Mouse (Mus musculus) heart, postnatal 0 days (tissue): ENCODE measurements around the gene Cenpq. TPM values are rescaled to one million over a fixed set of nuclear protein-coding genes. Genes with fewer than 3 reads are reported as not detected.

Experiments
- ATAC-seq: fragments of 200-750 bp; cut with Nextera tagmentation; 2 replicates; pipeline ENCODE4 v1.8.0; 2017; ENCODE audit warnings: low read depth, moderate number of reproducible peaks, moderate library complexity; ENCODE audit not compliant: insufficient read depth
- DNase-seq: peaks from one replicate; pipeline ENCODE4 v3.0.0-alpha.2; 2016; ENCODE audit warnings: low spot score
- H3K27ac ChIP-seq: fragments of 300-500 bp; sonication (generic); 2 replicates; pipeline ENCODE4 v1.5.1; 2014; ENCODE audit warnings: low read depth, mild to moderate bottlenecking
- H3K27me3 ChIP-seq: fragments of 300-500 bp; sonication (generic); 2 replicates; pipeline ENCODE4 v1.6.1; 2014; ENCODE audit warnings: low read length, mixed read lengths; ENCODE audit not compliant: control insufficient read depth, insufficient read depth
- H3K36me3 ChIP-seq: fragments of 300-500 bp; sonication (generic); replicated peaks from 2 replicates; pipeline ENCODE4 v1.6.1; 2014; ENCODE audit warnings: low read length, mixed read lengths; ENCODE audit not compliant: control insufficient read depth, insufficient read depth
- H3K4me1 ChIP-seq: fragments of 300-500 bp; sonication (generic); 2 replicates; pipeline ENCODE4 v1.6.1; 2014; ENCODE audit warnings: antibody characterized with exemption; ENCODE audit not compliant: control insufficient read depth, insufficient read depth
- H3K4me2 ChIP-seq: fragments of 300-500 bp; sonication (generic); 2 replicates; pipeline ENCODE4 v1.6.1; 2014; ENCODE audit warnings: low read depth, mild to moderate bottlenecking, low read length, moderate library complexity
- H3K4me3 ChIP-seq: fragments of 300-500 bp; sonication (generic); 2 replicates; pipeline ENCODE4 v1.5.1; 2014; ENCODE audit warnings: low read depth, low read length
- H3K9ac ChIP-seq: fragments of 300-500 bp; sonication (generic); replicated peaks from 2 replicates; pipeline ENCODE4 v1.6.1; 2014; ENCODE audit warnings: low read depth, low read length, mixed read lengths
- H3K9me3 ChIP-seq: fragments of 300-500 bp; sonication (generic); replicated peaks from 2 replicates; pipeline ENCODE4 v1.6.1; 2016; ENCODE audit warnings: low read length; ENCODE audit not compliant: control insufficient read depth
- CTCF ChIP-seq: IDR thresholded peaks from 2 replicates; pipeline ENCODE4 v1.5.1; 2016; ENCODE audit warnings: antibody characterized with exemption, control low read depth, low read depth
- EP300 ChIP-seq: IDR thresholded peaks from 2 replicates; pipeline ENCODE4 v1.6.1; 2016; ENCODE audit warnings: antibody characterized with exemption, low read depth
- WGBS: fragments of 180-500 bp; shearing (Covaris S2); extraction: QIAGEN DNeasy Blood & Tissue Kit; methylation state at CpG from one replicate; pipeline ENCODE4 v1.1.7; 2014; 5-methylcytosine and 5-hydroxymethylcytosine counted together
- polyA plus RNA-seq: library from polyadenylated mRNA; unstranded; fragments of >200 nt; fragmentation: Nextera tagmentation; extraction: Ambion mirVana; gene quantifications from 2 replicates; pipeline ENCODE4 v1.2.1, GENCODE M21; 2015
- total RNA-seq: library from RNA; depleted of rRNA; stranded (reverse); fragments of >200 nt; gene quantifications from 2 replicates; pipeline ENCODE4 v1.2.3, GENCODE M21; 2014; ENCODE audit warnings: low replicate concordance

Gene Cenpq
- total and polyA plus RNA-seq, 2 experiments from 2014 or later: 3.1 to 10.7 TPM

DNA sequence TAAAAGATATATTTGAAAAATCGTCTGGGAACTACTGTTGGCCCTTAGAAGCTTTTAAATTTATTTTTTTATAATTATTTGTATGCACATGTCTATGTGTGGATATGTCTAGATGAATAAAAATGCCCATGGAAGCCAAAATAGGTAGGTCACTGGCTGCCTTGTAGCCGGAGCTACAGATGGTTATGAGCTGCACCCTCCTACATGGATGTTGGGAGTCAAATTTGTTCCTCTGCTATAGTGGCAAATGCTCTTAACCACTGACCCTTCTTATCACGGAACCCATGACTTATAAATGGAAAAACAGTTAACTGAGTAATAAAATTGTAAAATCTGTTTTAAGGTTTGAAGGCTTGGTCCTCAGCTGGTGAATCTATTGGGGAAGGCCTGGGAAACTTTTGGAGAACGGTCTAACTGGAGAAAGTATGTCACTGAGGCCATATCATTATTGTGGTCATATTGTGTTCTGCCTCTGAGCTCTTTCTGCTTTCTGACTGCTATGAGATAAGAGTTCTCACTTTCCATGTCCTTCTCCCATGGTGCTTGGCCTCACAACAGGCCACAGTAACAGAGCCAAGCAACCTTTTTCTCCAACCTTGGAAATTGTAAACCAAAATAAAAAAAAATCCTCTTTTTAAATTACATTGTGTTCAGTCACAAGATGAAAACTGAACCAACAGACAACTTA lies 46.9 kb downstream of the Cenpq start:
- Histone ChIP-seq H3K27ac (no peak overlapping the region), H3K9me3 (no peaks in the 10 kb centered on the region), H3K36me3 (no peaks in the 10 kb centered on the region), H3K4me1 (no peaks in the 10 kb centered on the region), H3K27me3 (no peaks in the 10 kb centered on the region), H3K4me2 (no peak overlapping the region), H3K4me3 (no peak overlapping the region), H3K9ac (no peak overlapping the region)
- WGBS: 72% methylated on average over 4 of the region's 4 CpGs
- no peak for TF ChIP-seq CTCF
- no peak for TF ChIP-seq EP300
- ATAC-seq (no peak), DNase-seq (no peak)

DNA sequence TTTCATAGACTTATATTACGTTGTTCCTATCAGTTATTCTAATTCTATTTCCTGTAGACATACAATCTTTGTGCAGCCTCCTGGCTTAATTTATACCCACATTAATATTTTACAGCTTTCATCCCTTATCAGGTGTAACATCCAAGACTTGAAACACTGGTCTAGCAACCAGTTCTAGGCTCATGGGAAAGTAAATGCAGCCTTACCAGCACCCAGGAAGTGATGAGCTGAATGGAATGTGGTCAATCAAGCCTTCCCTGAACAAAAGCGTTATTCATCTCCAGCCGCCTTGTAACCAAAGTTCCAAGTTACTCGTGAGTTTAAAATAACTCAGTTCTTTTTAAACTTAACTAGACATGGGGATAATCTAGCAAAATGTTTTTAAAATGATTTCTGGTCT lies 49.7 kb downstream of the Cenpq start:
- Histone ChIP-seq H3K27me3 (no peaks in the 10 kb centered on the region), H3K4me1 (peaks cover 4% of the 10 kb centered on the region), H3K27ac (no peak overlapping the region), H3K4me3 (no peak overlapping the region), H3K9ac (no peak overlapping the region), H3K9me3 (no peaks in the 10 kb centered on the region), H3K36me3 (no peaks in the 10 kb centered on the region), H3K4me2 (no peak overlapping the region)
- TF ChIP-seq EP300 (no peak), CTCF (no peak)
- no peak for ATAC-seq
- 76% methylated on average over 4 of the region's 4 CpGs for WGBS
- DNase-seq: no peak

DNA sequence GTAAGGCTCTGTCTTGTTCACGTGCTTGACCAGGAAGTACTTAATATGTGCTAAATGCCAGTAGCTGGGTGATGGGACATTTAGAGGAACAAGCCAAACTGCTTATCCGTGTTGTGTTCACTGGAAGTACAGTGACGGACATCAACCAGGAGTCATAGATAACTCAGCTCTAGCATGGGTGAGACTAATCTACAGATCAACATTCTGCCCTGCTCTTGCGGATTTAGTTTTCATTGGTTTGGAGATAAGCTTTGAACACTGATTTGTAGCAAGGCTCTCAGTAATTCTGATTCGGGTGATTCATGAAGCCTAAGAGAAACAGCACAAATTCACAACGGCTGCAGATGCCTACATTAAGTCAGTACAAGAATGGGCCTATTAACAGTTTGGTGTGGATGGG lies 52.7 kb downstream of the Cenpq start:
- Histone ChIP-seq H3K4me2 (no peak overlapping the region), H3K27me3 (no peaks in the 10 kb centered on the region), H3K9me3 (no peaks in the 10 kb centered on the region), H3K4me1 (peaks cover 23% of the 10 kb centered on the region), H3K36me3 (no peaks in the 10 kb centered on the region), H3K4me3 (no peak overlapping the region), H3K27ac (no peak overlapping the region), H3K9ac (no peak overlapping the region)
- ATAC-seq: no peak
- DNase-seq: no peak
- TF ChIP-seq EP300 (no peak), CTCF (no peak)
- 86% methylated on average over 6 of the region's 6 CpGs for WGBS

DNA sequence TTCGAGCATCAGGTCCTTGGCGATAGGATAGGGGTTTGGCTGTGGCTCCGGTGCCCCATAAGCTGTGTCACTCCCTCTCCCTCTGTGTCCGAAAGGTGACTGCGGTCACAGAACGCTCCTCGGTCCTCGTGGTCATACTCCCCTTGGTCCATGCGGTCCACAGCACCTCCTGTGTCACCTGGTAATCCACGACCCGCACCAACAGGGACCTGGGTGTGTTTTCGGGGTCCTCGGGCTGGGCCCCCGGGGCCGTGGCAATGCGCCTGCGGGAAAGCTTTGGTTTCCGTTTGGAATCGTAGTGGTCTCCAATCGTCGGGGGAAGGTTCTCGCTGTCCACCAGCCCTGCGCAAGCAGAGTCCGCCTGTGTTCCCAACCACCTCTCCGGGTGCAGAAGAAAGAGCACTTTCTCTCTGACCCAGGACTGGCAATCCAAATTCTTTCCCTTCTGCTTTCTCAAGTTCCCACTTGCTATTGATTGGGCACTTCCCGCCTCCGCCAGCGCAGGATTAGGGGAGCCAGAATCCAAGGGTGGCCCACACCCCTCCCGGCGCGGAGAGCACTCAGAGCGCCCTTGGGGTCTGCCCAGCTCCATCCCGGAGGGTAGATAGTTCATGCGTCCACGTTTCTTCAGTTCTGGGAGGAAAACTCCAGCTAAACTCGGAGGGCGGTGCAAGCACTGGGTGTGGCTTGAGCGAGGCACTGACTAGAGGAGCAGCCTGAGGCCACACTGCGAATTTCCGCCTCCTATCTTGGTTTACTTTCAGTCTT lies 54.7 kb downstream of the Cenpq start, which contains the start of gene 9130008F23Rik:
Gene 9130008F23Rik, minus strand, starts transcription at position 636 of the 768 bp plus-strand sequence.
- H3K9ac ChIP-seq: peak within 1 kb of the TSS; percentile 69
- ATAC-seq (peak; percentile 81), DNase-seq (peak; percentile 57)
- no peaks in the 10 kb centered on the region for H3K27me3 ChIP-seq
- peak within 1 kb of the TSS; percentile 59 for H3K27ac ChIP-seq
- under 1% methylated on average over 40 of the region's 40 CpGs for WGBS
- H3K4me3 ChIP-seq: peak within 1 kb of the TSS; percentile 80
- no peaks in the 10 kb centered on the region for H3K9me3 ChIP-seq
- H3K36me3 ChIP-seq: 0 out of 2 replicates have a peak, but pooled peaks cover 12% of the 10 kb centered on the region
- H3K4me1 ChIP-seq: peaks cover 23% of the 10 kb centered on the region
- peak within 1 kb of the TSS; percentile 66 for H3K4me2 ChIP-seq
- TF ChIP-seq CTCF: no peak
- TF ChIP-seq EP300: no peak

DNA sequence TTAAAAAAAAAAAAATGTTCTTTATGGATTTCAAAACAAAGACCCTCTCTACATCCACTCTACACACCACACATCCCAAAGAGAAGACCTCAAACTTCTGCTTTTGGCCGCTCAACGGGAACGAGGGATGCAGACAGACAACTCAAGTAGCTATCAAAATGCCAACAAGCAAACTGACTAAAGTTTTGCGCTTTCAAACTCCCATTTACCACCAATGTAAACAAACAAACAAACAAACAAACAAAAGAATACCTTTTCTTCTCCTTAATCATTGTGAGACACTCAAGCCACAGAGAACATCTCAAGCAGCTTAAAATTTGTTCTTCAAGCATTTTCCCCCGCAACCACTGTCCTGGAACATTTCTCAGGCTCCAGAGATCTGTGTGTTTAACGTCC lies 55.3 kb downstream of the Cenpq start:
- Histone ChIP-seq H3K4me3 (peak overlapping the region; percentile 80), H3K4me1 (peaks cover 23% of the 10 kb centered on the region), H3K9me3 (no peaks in the 10 kb centered on the region), H3K4me2 (peak overlapping the region; percentile 66), H3K9ac (peak overlapping the region; percentile 69), H3K36me3 (0 out of 2 replicates have a peak, but pooled peaks cover 12% of the 10 kb centered on the region), H3K27me3 (no peaks in the 10 kb centered on the region), H3K27ac (peak overlapping the region; percentile 59)
- ATAC-seq (no peak), DNase-seq (no peak)
- TF ChIP-seq CTCF (no peak), EP300 (no peak)
- WGBS: 2% methylated on average over 6 of the region's 6 CpGs
